Mouse (Mus musculus) liver, embryonic 14.5 days (tissue): ENCODE data around the gene Lims1.

Experiments
- CTCF ChIP-seq: IDR thresholded peaks from 2 replicates; pipeline ENCODE4 v1.5.1; 2016; ENCODE audit warnings: antibody characterized with exemption, low read depth, control low read depth
- EP300 ChIP-seq: IDR thresholded peaks from 2 replicates; pipeline ENCODE4 v1.6.1; 2016; ENCODE audit warnings: antibody characterized with exemption, low read depth

DNA sequence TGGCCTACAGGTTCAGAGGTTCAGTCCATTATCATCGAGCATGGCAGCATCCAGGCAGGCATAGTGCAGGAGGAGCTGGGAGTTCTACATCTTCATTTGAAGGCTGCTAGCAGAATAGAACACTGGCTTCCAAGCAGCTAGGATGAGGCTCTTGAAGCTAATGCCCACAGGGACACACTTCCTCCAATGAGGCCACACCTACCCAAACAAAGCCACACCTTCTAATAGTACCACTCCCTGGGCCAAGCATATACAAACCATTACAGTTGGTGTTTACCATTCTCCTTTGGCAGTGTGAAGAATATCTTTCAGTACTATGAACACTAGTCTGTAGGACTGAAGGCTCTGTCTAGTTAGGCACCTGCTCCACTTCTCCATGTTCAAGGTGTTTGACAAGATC is 136.6 kb downstream of the Lims1 start:
- TF ChIP-seq CTCF: no peak
- TF ChIP-seq EP300: no peak
